Mouse (Mus musculus) spleen, embryonic (tissue): ENCODE measurements around the gene Snap25.

Source experiments
- CTCF ChIA-PET: fragments of 350-600 bp; sonication (Branson Sonifier 250); formaldehyde crosslinking; loops from one replicate; lab custom pipeline; 2022; lab: Charles Lee

Gene Snap25

DNA sequence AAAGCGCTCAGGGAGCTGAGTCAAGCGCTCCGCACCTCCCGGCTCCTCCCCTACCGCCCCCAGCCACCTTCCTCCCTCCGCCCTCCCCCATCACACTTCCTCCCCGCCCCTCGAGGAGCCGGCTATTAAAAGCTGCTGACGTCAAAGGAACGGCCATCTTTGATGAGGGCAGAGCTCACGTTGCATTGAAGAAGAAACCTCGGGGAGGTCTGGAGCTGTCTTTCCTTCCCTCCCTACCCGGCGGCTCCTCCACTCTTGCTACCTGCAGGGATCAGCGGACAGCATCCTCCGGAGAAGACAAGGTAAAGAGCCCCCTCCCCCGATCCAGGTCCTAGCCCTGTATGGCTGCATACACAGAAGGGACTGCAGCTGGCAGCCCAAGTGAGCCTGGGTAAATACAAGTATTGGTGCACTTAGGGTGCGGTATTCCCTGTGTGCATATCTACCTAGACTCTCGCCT, at the start of gene Snap25:
TSS of gene Snap25 (plus strand) at position 155 of the 460 bp plus-strand sequence.
- CTCF ChIA-PET: no interaction called here

DNA sequence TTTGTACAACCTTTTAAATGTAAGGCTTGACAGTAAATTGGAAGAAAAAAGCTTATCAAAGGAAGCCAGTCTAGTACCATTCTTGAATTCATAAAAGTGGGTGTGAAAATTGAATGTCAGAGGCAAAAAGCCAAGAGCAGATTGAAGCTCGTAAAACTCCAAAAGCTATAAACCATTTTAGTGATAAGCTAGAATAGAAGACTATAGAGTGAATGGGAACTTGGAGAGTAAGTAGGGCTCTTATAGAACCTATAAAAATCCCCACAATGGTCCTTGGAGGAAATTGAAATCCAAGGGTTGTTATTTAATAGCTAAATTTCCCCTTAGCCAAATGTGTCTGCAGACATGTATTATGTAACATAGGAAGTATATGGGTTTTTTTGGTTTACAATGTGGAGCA, 46.3 kb upstream of the Snap25 start:
- CTCF ChIA-PET: no interaction called here

DNA sequence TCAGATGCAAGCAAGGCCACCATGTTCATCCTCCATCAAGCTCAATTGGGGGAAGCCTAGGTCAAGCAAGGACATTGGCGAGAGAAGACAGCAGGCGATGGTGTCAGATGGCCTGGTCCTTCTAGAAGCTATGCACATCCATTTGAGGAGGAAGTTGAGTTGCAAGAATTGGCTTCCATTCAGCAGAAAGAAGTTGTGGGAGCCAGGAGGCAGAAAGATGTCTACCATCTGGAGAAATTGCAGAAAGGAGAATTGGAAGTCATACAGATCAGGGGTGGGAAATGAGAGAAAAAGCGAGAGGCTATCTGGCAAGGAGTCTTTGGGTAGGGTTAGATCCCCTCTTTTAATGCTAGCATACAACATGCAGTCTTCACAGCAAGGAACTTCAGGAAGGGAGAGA, 44.1 kb upstream of the Snap25 start:
- CTCF ChIA-PET: no interaction called here

DNA sequence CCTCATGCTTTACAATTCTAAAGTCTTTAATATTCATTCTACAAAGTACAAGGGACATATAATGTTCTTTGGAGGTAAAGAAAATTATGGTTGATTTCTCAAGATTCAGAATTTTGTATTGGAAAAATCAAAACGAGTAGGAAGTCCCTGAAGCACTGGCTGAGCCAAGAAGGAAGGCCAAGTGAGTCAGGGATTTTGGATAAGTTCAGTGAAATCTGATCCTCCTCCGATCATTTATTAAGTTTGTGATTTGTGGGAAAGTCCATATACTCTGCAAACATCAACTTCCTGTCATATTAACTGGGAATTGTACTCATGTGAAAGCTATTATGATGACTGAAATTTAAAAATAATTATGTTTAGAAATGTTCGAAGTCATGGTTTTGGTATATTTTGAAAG, 43.6 kb upstream of the Snap25 start:
- CTCF ChIA-PET: no interaction called here

DNA sequence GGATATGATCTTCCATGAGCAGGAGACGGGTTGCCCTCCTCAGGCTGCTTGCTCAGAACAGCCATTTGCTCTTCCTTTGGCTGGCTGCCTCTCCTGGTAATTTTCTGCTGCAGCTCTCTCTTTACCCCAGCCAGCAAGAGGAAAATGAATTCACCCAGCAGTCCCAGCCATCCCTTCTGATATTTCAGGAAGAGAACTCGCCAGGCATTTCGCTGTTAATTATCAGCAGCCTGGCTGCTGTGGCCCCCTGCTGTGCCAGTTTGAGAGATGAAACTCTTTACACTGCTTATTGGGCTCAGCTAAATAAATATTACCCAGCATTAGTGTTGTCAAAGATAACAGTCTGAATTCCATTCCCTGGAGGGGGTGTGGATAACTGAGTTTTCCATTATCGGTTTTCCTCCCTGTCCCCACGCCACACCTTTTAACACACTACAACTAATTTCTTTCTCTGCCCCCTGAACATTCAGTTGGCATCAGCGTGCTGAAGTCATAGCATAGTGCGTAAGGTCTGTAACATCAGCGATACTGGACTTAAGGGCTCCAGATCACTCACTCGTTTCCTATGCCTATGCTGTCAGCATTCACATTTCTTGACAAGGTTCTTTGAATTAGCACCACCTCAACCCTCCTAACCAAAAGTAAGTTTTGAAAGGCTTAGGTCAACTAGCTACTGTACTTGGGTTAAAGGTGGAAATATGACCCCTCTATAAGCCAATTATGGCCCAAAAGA, 42.5 kb upstream of the Snap25 start:
- CTCF ChIA-PET: no interaction called here

DNA sequence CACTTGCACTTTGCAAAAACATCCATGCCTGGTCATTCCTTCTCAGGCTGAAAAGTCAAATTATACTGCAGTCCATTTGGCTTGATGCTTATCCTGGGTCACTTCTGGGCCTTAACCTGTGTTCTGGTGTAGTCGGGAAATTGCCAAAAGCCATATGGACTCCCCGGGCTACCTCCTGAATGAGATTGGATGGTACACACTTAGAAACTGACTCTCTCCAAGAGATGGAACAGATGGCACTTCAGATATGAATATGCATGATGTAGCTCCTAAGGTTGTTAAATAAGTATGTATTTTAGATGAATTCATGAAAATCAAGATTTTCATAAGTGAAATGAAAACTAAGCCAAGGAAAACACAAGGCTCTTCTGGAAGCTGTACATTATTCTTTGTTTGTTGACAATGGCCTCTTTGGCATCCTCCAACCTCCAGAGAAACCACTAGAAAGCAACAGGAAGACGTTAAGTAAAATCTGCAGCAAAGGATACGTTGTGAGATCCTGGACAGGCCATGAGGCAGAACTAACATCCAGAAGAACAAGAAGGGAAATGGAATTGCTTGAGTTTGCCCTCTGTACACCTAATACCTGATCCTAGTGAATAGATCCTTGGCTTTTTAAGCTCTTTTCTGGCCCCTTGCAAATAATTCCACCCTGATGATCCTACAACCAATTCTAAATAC, 39.0 kb upstream of the Snap25 start:
- CTCF ChIA-PET: no interaction called here

DNA sequence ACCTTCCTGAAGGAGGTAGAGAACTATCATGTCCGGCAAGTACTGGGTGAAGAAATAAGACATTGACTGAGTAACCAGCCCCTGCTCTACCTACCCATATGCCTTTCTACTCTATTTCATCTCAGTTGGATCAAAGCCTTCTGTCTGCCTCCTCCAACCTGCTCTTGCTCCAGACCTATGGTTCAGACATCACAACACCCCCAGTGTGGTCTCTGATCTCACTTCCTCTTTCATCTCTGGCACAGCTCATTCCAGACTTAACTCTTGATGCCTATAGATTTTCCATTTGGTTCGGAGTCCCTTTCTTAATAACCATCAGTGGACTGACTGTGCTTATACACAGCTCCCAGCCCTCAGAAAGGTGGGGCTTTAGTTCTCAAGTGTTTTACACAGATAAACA, 37.1 kb upstream of the Snap25 start:
- CTCF ChIA-PET: no interaction called here

DNA sequence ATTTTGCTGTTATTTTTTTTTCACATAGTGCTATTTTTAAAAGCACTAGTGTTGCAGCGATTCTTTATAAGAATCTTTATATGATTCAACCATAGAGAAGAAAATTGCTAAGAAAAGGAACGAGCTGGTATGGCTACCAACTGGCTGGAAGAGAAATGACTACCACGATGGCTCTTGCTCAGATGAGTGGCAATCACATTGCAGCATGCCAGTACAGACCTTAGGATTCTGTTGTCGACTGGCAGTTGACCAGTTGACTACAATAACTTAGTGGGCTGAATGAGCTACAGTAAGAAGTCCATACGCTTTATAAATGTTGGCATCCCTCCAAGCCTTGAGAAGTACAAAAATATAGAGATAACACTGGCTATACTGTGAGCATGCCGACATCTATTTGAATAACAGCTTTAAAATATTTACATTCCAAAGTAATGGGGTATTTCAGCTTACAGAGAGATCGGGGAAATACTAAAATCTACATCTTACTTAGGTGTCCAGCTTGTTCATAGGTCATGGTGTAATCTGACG, 36.3 kb upstream of the Snap25 start:
- CTCF ChIA-PET: no interaction called here

DNA sequence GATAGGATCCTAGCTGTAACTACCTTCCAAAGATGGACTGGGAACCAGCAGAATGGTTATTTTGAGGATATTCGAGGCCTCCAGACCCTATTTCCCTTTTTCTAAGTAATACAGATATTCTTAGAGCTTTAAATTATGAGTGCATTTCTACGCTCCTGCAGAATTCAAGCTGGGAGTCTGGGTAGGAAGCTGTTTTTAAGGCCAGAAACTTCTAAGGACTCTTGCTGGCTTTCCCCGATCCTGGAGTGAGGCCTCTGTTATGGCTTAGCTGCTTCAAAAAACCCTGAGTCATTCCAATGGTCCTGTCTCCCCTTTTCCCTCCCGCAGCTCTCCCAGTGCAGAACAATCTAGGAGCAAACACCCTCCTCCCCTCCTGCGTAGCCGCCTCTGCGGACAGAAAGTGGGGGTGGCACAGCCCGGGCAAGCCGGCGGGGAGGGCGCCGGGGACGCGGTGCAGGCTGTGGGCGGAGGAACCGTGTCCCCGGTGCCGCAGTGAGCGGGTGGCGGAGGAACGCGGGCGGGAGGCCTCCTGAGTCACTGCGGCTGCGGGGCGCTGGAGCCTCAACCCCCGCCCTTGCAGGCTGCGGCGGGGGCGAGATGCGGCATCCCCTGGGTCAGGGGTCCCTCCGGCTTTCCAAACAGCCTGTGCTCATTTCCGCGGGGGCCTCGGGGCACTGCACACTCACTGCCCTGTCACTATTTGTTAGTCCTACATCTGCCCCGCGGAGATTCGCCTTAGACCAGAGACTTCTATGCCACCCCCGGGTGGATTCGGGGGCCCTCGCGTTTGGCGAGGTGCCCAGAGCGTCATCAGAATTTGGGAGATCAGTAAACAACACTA, 34.7 kb upstream of the Snap25 start:
- CTCF ChIA-PET: no interaction called here

DNA sequence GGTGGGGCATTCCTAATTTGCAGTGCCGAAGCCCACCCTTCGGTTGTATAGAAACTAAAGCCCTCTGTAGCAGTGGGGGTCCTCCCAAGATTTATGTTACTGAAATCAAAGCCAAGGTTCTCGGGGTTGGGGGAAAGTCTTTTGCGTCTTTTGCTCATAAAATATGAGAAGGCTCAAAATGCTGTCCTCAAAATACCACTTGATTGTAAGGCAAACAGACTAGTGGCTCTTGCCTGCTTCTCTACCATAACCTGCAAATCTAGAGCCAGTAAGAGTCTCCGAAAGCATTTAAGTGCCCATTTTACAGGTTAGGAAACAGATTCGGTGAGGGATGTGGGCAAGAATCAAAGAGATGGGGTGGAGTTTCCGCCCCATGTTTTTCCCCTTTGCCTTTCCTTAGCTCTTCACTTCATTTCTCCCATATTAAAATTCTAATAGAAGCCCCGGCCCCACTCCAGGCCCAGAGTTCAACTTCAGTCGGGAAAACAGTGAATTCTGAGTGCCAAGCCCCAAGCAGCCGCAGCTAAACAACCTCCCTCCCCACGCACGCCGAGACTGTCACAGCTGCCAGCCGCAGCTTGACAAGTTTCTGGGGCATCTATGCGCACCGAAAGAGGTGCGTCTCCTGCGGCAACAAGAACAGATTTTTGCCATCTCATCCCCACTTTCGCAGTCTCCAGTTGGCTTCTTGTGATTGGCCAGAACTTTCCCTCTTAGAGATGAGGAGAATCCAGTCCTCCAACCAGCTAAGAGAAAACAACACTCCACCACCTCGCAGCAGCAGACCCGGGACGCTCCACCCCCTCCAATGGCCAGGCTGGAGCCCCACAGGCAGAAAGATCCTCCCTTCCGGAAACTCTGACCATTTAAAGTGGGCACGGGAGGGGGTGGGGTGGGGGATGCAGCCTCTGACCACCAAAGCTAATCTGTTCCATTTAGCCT, 33.7 kb upstream of the Snap25 start:
- CTCF ChIA-PET: no interaction called here

DNA sequence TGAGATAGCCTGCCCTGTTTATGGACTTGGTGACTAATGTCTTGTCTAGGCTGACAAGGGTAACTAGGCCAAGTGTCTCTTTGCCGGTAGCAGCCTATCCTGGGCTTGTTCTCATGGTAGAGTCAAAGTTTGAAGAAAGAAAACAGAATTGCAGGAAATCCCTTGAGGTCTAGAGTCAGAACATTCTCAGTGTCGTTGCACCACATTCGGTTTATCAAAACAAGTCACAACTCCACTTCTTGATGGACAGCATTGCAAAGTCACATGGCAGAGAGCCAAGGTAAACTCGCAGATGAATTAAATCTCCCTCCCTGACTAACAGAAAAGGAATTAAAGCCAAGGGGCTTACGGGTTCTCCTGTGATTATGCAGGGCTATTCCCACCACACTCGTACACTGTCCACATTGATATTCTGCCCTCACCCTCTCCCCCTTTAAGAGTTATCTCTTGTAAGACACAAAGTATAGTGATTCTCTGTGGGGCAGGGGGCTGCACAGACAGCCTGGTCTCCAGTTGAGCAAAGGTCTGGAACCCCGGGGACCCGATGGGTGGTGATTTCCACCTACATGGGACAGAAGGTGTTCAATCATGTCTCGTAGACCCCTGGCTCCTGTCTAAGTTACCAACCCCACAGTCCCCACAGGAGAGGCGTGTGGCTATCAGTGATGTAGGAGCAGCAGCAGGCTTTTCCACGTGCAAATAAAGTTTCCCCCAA, 30.9 kb upstream of the Snap25 start:
- CTCF ChIA-PET: no interaction called here

DNA sequence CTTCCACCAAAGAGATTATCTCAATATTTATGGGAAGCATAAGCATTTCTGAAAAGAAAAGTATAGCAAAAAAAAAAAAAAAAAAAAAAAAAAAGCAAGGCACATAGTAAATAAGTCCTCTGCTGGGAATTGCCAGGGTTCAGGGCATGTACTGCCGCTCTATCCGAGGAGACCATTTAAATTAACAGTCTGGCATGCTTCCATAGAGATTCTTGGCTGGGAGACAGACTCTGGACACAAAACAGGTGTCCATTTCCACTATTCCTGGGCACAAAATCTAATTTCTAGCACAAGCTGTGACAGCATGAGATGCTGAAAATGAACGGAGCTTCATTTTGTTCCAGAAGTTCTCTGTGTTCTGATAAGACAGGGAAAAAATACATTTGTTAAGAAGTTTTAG, 27.1 kb upstream of the Snap25 start:
- CTCF ChIA-PET: no interaction called here

DNA sequence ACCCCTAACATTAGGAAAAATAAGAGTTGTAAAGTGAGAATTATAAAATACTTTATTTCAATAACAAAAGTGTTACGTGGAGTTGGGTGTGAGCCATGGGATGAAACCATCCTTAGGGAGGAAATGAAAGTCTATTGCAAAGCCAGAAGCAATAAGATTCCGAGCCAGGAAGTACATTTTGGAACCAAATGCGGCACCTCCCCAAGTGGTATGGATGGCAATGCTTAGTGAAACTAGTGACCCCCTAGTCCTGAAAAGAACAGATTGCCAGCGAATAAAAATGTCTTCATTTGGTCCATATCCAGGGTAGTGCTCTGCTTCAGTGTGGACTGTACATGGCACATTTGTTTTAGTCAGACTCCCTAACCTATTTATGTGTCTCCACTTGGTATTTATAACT, 25.9 kb upstream of the Snap25 start:
- CTCF ChIA-PET: no interaction called here

DNA sequence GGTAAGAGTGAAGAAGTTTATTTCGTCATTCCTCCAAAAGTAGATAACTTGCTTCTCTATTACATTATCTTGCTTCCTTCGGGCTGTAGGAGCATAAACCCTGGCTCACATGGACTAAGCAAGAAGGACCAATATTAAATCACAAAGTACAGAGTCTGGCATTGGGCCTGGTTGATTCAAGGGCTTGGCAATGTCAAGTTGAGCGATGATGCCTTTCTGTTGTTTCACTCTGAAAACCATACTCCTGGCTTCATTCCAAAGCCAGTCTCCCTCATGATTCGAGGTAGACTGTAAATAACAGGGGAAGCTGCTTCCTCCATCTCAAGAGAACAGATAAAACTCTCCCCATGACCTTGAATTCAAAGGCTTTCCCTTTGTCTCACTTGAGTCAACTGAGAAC, 23.8 kb upstream of the Snap25 start:
- CTCF ChIA-PET: no interaction called here

DNA sequence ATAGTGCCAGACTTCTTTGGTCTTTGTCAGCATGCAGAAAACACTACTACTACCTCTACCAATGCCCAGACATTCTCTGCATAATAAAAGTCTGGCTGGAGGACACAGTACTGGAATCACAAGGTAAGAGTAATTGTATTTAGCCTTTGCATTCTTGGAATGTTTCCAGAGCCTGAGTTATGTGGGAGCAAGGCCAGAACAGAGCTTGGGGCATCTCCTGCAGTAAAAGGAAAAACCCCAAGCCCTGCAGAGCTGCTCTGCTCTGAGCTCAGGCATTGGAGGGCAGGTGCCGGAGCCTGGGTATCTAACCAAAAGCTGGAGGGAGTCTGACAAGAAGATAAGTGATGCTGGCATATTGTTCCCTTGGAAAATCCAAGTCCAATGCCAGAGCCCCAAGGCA, 21.6 kb upstream of the Snap25 start:
- CTCF ChIA-PET: no interaction called here

DNA sequence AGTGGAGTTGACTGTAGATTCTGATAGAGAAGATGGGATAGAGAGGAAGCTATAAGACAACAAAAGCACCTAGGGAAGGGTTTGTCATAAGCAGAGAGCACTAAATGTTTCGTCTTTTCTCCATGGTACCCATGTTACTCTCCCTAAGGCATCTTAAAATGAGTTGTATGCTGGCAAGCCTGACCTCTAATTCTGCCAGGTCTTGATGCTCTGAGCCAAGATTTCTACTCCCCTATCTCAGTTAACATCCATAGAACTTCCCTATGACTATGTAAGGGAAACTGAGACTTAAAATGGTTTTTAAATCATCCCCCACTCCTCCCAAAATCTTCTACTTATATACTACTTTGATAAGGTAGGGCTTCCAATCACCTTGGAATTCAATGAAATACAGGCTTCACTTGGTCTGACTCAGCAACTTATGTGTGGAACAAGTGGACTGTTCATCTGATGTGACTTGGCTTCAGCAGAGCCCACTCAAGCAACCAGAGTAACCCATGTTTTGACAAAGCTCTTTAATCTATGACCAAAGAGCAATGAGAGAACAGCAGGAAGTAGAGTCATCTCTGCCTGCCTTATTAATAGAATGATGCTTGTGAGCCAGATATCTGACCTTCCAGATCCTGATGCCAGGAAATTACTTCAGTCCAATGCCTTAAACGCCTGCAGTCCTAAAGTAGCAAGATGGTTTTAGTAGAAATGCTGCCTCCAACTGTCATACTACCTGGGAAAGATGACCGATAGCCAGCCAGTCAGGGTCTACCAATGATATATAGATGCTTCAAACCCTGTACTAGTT, 13.6 kb upstream of the Snap25 start:
- CTCF ChIA-PET: no interaction called here

DNA sequence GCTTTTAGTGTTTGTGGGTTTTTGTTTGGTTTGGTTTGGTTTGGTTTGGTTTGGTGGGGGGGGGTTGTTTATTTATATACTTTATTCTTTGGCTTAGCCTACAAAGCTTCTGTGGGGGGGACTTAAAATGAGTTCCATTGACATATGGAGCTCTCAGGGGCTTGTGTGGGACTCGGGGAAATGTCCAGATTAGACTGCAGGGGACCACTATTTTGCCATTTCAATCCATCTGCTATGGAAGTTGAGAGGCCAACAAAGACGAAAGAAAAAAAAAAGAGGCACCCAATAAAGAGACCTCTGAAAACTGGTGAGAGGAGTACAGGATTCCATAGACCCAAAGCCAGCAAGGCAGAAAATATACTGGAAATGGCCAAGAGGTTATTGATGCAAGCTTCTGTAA, 9.9 kb upstream of the Snap25 start:
- CTCF ChIA-PET: no interaction called here

DNA sequence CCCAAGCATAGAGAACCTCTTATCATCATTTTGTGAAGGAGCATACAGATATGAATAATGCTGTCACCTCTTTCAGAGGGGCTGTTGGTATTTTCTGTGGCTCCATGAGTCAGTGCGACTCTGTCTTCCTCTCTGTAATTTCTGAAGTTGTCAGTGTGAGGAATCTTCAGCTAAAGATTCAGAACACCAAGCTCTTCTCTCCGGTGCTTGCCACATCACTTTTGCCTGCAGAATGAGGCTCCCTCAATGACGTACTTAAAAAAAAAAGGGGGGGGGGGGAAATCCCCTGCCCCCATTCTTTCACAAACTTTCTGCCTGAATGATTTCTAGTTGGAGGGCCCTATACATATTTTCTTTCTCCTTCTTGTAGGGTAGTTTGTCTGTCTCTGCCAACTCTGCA, 2.1 kb upstream of the Snap25 start:
- CTCF ChIA-PET: no interaction called here

DNA sequence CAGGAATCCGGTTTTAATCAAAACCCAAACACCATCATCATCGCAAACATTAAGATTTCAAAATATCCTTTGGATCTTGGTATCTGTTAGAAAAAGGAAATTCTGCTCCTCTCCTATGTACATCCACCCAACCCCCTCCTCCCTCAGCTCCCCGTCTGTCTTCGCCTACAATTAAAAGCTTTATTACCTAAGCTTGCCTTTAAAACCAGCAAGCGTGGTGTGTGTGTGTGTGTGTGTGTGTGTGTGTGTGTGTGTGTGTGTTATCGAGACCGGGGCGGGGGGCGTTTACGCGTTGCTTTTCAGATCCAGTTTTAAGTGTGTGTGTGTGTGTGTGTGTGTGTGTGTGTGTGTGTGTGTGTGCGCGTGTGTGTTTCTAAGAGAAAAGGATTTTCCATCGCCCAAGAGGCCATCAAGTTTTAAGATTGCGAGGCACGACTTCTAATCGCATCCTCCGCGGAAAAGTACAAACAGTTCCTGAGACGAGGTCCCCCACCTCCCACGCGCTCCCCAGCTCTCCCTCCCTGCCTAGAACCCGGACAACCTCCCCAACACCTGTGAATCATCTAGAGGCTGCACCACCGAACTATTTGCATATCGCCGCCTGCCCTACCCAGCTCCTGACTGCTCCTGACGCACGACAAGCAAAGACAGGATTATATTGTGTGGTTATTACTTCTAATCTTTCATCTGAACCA, 1.4 kb upstream of the Snap25 start:
- CTCF ChIA-PET: no interaction called here
